Mouse (Mus musculus): ENCODE measurements around the gene Kcna6. TPM values are rescaled to one million over a fixed set of nuclear protein-coding genes. Genes with fewer than 3 reads are reported as not detected.
A peak's percentile ranks its signal among the peaks of the same experiment; 100 is the strongest.

The Kcna6 gene
- total RNA-seq, 2 experiments from 2014 or later: 0.46 to 1.3 TPM

- DNase-seq (ENCODE audit: low spot score in 2 of 2): no peak
These were observed 3.5 kb downstream of the Kcna6 start for GRCm38 (mm10) chr6:126736996-126737395.

GRCm38 (mm10) chr6:126735806-126736205, 4.7 kb downstream of the Kcna6 start:
- DNase-seq (ENCODE audit: low spot score in 2 of 2): no peak

GRCm38 (mm10) chr6:126732645-126733044, 7.8 kb downstream of the Kcna6 start:
- no peak for DNase-seq (ENCODE audit: low spot score in 2 of 2)

GRCm38 (mm10) chr6:126728803-126729202, 11.7 kb downstream of the Kcna6 start:
- no peak for DNase-seq (ENCODE audit: low spot score in 2 of 2)

- DNase-seq (ENCODE audit: low spot score in 2 of 2): no peak
These were observed 21.9 kb downstream of the Kcna6 start for GRCm38 (mm10) chr6:126718423-126719087.

GRCm38 (mm10) chr6:126712531-126712930, 27.9 kb downstream of the Kcna6 start:
- DNase-seq (ENCODE audit: low spot score in 2 of 2): no peak

- DNase-seq (ENCODE audit: low spot score in 2 of 2): no peak
These were observed 34.5 kb downstream of the Kcna6 start for GRCm38 (mm10) chr6:126705936-126706335.

- DNase-seq (ENCODE audit: low spot score in 2 of 2): no peak
These were observed 36.0 kb downstream of the Kcna6 start for GRCm38 (mm10) chr6:126704430-126704829.

- peak; percentile 69 to 73 for DNase-seq (ENCODE audit: low spot score in 2 of 2)
These were observed 38.4 kb downstream of the Kcna6 start for GRCm38 (mm10) chr6:126702116-126702515.

- no peak for DNase-seq (ENCODE audit: low spot score in 2 of 2)
These were observed 39.3 kb downstream of the Kcna6 start for GRCm38 (mm10) chr6:126701196-126701595.

GRCm38 (mm10) chr6:126699995-126700394, 40.5 kb downstream of the Kcna6 start:
- no peak for DNase-seq (ENCODE audit: low spot score in 2 of 2)

GRCm38 (mm10) chr6:126687120-126687519, 53.4 kb downstream of the Kcna6 start:
- no peak for DNase-seq (ENCODE audit: low spot score in 2 of 2)

- no peak for DNase-seq (ENCODE audit: low spot score in 2 of 2)
These were observed 55.3 kb downstream of the Kcna6 start for GRCm38 (mm10) chr6:126685135-126685534.

GRCm38 (mm10) chr6:126678961-126679360, 61.5 kb downstream of the Kcna6 start:
- no peak for DNase-seq (ENCODE audit: low spot score in 2 of 2)

GRCm38 (mm10) chr6:126667001-126667400, 73.5 kb downstream of the Kcna6 start:
- DNase-seq (ENCODE audit: low spot score in 2 of 2): no peak

- DNase-seq (ENCODE audit: low spot score in 2 of 2): no peak
These were observed 74.4 kb downstream of the Kcna6 start for GRCm38 (mm10) chr6:126666091-126666490.

- no peak for DNase-seq (ENCODE audit: low spot score in 2 of 2)
These were observed 75.9 kb downstream of the Kcna6 start for GRCm38 (mm10) chr6:126664569-126664968.

Other genes with a start within 250 kb of the Kcna6 start
- gene Kcna5, start 205.3 kb downstream of the Kcna6 start, total RNA-seq (2021): 1 to 10 TPM; 2.4 to 4.0 TPM
- 1 to 10 TPM in 1 of 2 experiments, under 1 TPM in 1; 0.83 to 2.2 TPM for gene Kcna1, start 94.3 kb downstream of the Kcna6 start, total RNA-seq (2021)
- 100 to 1,000 TPM; 233 to 311 TPM for gene Ndufa9, start 108.5 kb upstream of the Kcna6 start, total RNA-seq (2021)
- gene Akap3, start 112.4 kb upstream of the Kcna6 start, total RNA-seq (2021): not detected
- not detected for gene Dyrk4, start 181.2 kb upstream of the Kcna6 start, total RNA-seq (2021)
- gene Rad51ap1, start 198.9 kb upstream of the Kcna6 start, total RNA-seq (2021): under 1 TPM; 0.58 to 0.76 TPM
- 10 to 100 TPM; 16.9 to 17.5 TPM for gene D6Wsu163e, start 199.3 kb upstream of the Kcna6 start, total RNA-seq (2021)

All from adrenal gland, adult 18-20 months (tissue).